Mouse (Mus musculus) thymus, adult 2 months (tissue): ENCODE results near the gene Erc2. TPM values are rescaled to one million over a fixed set of nuclear protein-coding genes. Genes with fewer than 3 reads are reported as not detected.

ENCODE experiments used
- DNase-seq: peaks from one replicate; pipeline ENCODE4 v3.0.0; 2021
- H3K27ac ChIP-seq: fragments of 200-500 bp; 2 replicates; pipeline ENCODE4 v1.5.1; 2012; ENCODE audit warnings: low read length, control low read depth; ENCODE audit not compliant: control insufficient read depth, insufficient read depth
- H3K27me3 ChIP-seq: fragments of 200-500 bp; 2 replicates; pipeline ENCODE4 v1.6.1; 2012; ENCODE audit warnings: mild to moderate bottlenecking, low read length, moderate library complexity, mixed read lengths; ENCODE audit not compliant: control insufficient read depth, insufficient read depth
- H3K36me3 ChIP-seq: fragments of 200-500 bp; 2 replicates; pipeline ENCODE4 v1.6.1; 2012; ENCODE audit warnings: mild to moderate bottlenecking, low read length, moderate library complexity; ENCODE audit not compliant: control insufficient read depth, insufficient read depth
- H3K4me1 ChIP-seq: fragments of 200-500 bp; replicated peaks from 2 replicates; pipeline ENCODE4 v1.6.1; 2012; ENCODE audit warnings: low read length; ENCODE audit not compliant: control insufficient read depth, insufficient read depth
- H3K4me3 ChIP-seq: fragments of 200-500 bp; 2 replicates; pipeline ENCODE4 v1.5.1; 2012; ENCODE audit warnings: mild to moderate bottlenecking, low read length, control low read depth, moderate library complexity; ENCODE audit not compliant: control insufficient read depth, insufficient read depth
- CTCF ChIP-seq: fragments of 200-500 bp; IDR thresholded peaks from 2 replicates; pipeline ENCODE4 v1.5.1; 2012; ENCODE audit warnings: mild to moderate bottlenecking, control low read depth, low read length, moderate library complexity, borderline replicate concordance; ENCODE audit not compliant: control insufficient read depth, poor library complexity, insufficient read depth; ENCODE audit errors: extremely low read depth
- POLR2A ChIP-seq: fragments of 200-500 bp; IDR thresholded peaks from 2 replicates; pipeline ENCODE4 v1.6.1; 2012; ENCODE audit warnings: mild to moderate bottlenecking, low read length, control low read depth, moderate library complexity; ENCODE audit not compliant: control insufficient read depth, poor library complexity, insufficient read depth; ENCODE audit errors: extremely low read depth
- WGBS: fragments of 180-500 bp; shearing (Covaris S2); methylation state at CpG from one replicate; pipeline ENCODE4 v1.1.7; 2018; 5-methylcytosine and 5-hydroxymethylcytosine counted together
- polyA plus RNA-seq: library from polyadenylated mRNA; depleted of rRNA; stranded (reverse); fragments of >200 nt; gene quantifications from 2 replicates; pipeline ENCODE4 v1.2.3, GENCODE M21; 2012

Gene Erc2
- polyA plus RNA-seq, 1 experiment: 0.18 TPM

- DNase-seq: no peak
- H3K27me3 ChIP-seq: no peaks in the 10 kb centered on the region
- 97% methylated on average over 3 of the region's 3 CpGs for WGBS
- no peaks in the 10 kb centered on the region for H3K4me1 ChIP-seq
- H3K4me3 ChIP-seq: no peak overlapping the region
- H3K36me3 ChIP-seq: no peaks in the 10 kb centered on the region
- TF ChIP-seq CTCF (no peak), POLR2A (no peak)
- no peak overlapping the region for H3K27ac ChIP-seq
Measured at GRCm38 (mm10) chr14:27935714-27936113, 313.5 kb downstream of the Erc2 start.

- no peaks in the 10 kb centered on the region for H3K36me3 ChIP-seq
- DNase-seq: no peak
- no peak for TF ChIP-seq POLR2A
- WGBS: 88% methylated on average over 2 of the region's 2 CpGs
- H3K27me3 ChIP-seq: no peaks in the 10 kb centered on the region
- H3K27ac ChIP-seq: no peak overlapping the region
- H3K4me3 ChIP-seq: no peak overlapping the region
- H3K4me1 ChIP-seq: no peaks in the 10 kb centered on the region
Measured at GRCm38 (mm10) chr14:27937922-27938321, 315.7 kb downstream of the Erc2 start.

- no peak for DNase-seq
- no peaks in the 10 kb centered on the region for H3K4me1 ChIP-seq
- H3K4me3 ChIP-seq: no peak overlapping the region
- H3K27ac ChIP-seq: no peak overlapping the region
- no peaks in the 10 kb centered on the region for H3K27me3 ChIP-seq
- no peaks in the 10 kb centered on the region for H3K36me3 ChIP-seq
- 55% methylated on average over 1 of the region's 1 CpGs for WGBS
- TF ChIP-seq POLR2A: no peak
- TF ChIP-seq CTCF: no peak
Measured at GRCm38 (mm10) chr14:27945276-27945675, 323.0 kb downstream of the Erc2 start.

- H3K4me1 ChIP-seq: no peaks in the 10 kb centered on the region
- WGBS: 83% methylated on average over 5 of the region's 5 CpGs
- no peak for TF ChIP-seq CTCF
- TF ChIP-seq POLR2A: no peak
- no peak for DNase-seq
- no peaks in the 10 kb centered on the region for H3K27me3 ChIP-seq
- H3K36me3 ChIP-seq: no peaks in the 10 kb centered on the region
- no peak overlapping the region for H3K27ac ChIP-seq
- H3K4me3 ChIP-seq: no peak overlapping the region
Measured at GRCm38 (mm10) chr14:27946211-27946610, 324.0 kb downstream of the Erc2 start.

GRCm38 (mm10) chr14:27948391-27948790 lies 326.2 kb downstream of the Erc2 start:
- no peaks in the 10 kb centered on the region for H3K36me3 ChIP-seq
- DNase-seq: no peak
- TF ChIP-seq POLR2A: no peak
- no peak for TF ChIP-seq CTCF
- WGBS: 81% methylated on average over 8 of the region's 8 CpGs
- no peaks in the 10 kb centered on the region for H3K4me1 ChIP-seq
- H3K4me3 ChIP-seq: no peak overlapping the region
- H3K27me3 ChIP-seq: no peaks in the 10 kb centered on the region
- H3K27ac ChIP-seq: no peak overlapping the region

- Histone ChIP-seq H3K36me3 (no peaks in the 10 kb centered on the region), H3K4me1 (no peaks in the 10 kb centered on the region), H3K4me3 (no peak overlapping the region), H3K27me3 (no peaks in the 10 kb centered on the region), H3K27ac (no peak overlapping the region)
- DNase-seq: no peak
- TF ChIP-seq POLR2A: no peak
- TF ChIP-seq CTCF: no peak
Measured at GRCm38 (mm10) chr14:27953814-27954213, 331.6 kb downstream of the Erc2 start.

GRCm38 (mm10) chr14:27956801-27957200 lies 334.6 kb downstream of the Erc2 start:
- Histone ChIP-seq H3K4me3 (no peak overlapping the region), H3K4me1 (no peaks in the 10 kb centered on the region), H3K36me3 (no peaks in the 10 kb centered on the region), H3K27me3 (no peaks in the 10 kb centered on the region), H3K27ac (no peak overlapping the region)
- TF ChIP-seq POLR2A (no peak), CTCF (no peak)
- WGBS: 85% methylated on average over 2 of the region's 2 CpGs
- no peak for DNase-seq
